Mouse (Mus musculus) embryonic facial prominence, embryonic 11.5 days (tissue): ENCODE measurements around the gene Ppm1l. TPM values are rescaled to one million over a fixed set of nuclear protein-coding genes. Genes with fewer than 3 reads are reported as not detected.

Source experiments
- ATAC-seq: fragments of 200-750 bp; cut with Nextera tagmentation; replicated peaks from 2 replicates; pipeline ENCODE4 v1.8.0; 2017; ENCODE audit warnings: low read depth; ENCODE audit not compliant: insufficient number of reproducible peaks, low FRiP score, low TSS enrichment
- DNase-seq: peaks from one replicate; pipeline ENCODE4 v3.0.0-alpha.2; 2015; ENCODE audit warnings: low spot score
- H3K27ac ChIP-seq: fragments of 300-500 bp; sonication (generic); replicated peaks from 2 replicates; pipeline ENCODE4 v1.5.1; 2014; ENCODE audit warnings: mild to moderate bottlenecking, low read depth, low read length, control low read depth
- H3K27me3 ChIP-seq: fragments of 300-500 bp; sonication (generic); 2 replicates; pipeline ENCODE4 v1.6.1; 2014; ENCODE audit warnings: mild to moderate bottlenecking, low read length, moderate library complexity, mixed read lengths; ENCODE audit not compliant: control insufficient read depth, insufficient read depth
- H3K36me3 ChIP-seq: fragments of 300-500 bp; sonication (generic); replicated peaks from 2 replicates; pipeline ENCODE4 v1.6.1; 2014; ENCODE audit warnings: low read depth, mild to moderate bottlenecking, low read length, moderate library complexity, mixed read lengths; ENCODE audit not compliant: control insufficient read depth, insufficient read depth
- H3K4me1 ChIP-seq: fragments of 300-500 bp; sonication (generic); 2 replicates; pipeline ENCODE4 v1.6.1; 2014; ENCODE audit warnings: low read length, mixed read lengths; ENCODE audit not compliant: control insufficient read depth, insufficient read depth
- H3K4me2 ChIP-seq: fragments of 300-500 bp; sonication (generic); 2 replicates; pipeline ENCODE4 v1.6.1; 2014; ENCODE audit warnings: low read depth, mild to moderate bottlenecking, control low read depth, low read length, moderate library complexity
- H3K4me3 ChIP-seq: fragments of 300-500 bp; sonication (generic); 2 replicates; pipeline ENCODE4 v1.5.1; 2014; ENCODE audit warnings: low read depth, low read length, control low read depth
- H3K9ac ChIP-seq: fragments of 300-500 bp; sonication (generic); replicated peaks from 2 replicates; pipeline ENCODE4 v1.6.1; 2014; ENCODE audit warnings: mild to moderate bottlenecking, control low read depth, low read length
- H3K9me3 ChIP-seq: fragments of 300-500 bp; sonication (generic); replicated peaks from 2 replicates; pipeline ENCODE4 v1.6.1; 2016; ENCODE audit warnings: mild to moderate bottlenecking, low read length, inconsistent platforms, mixed read lengths; ENCODE audit not compliant: control insufficient read depth
- WGBS: fragments of 180-500 bp; shearing (Covaris S2); extraction: QIAGEN DNeasy Blood & Tissue Kit; methylation state at CpG from one replicate; pipeline ENCODE4 v1.1.7; 2014; 5-methylcytosine and 5-hydroxymethylcytosine counted together
- polyA plus RNA-seq: library from polyadenylated mRNA; unstranded; fragments of >200 nt; fragmentation: Nextera tagmentation; extraction: Ambion mirVana; gene quantifications from 2 replicates; pipeline ENCODE4 v1.2.1, GENCODE M21; 2014

Ppm1l gene
- polyA plus RNA-seq, 1 experiment from 2014 or later = 9.3 TPM

GRCm38 (mm10) chr3:69588101-69588760 is 271.6 kb downstream of the Ppm1l start:
- no peak overlapping the region for H3K27ac ChIP-seq
- H3K4me3 ChIP-seq = no peak overlapping the region
- ATAC-seq (no peak), DNase-seq (peak; percentile 22)
- H3K9ac ChIP-seq = no peak overlapping the region
- no peak overlapping the region for H3K4me2 ChIP-seq
- no peaks in the 10 kb centered on the region for H3K9me3 ChIP-seq
- no peaks in the 10 kb centered on the region for H3K4me1 ChIP-seq
- H3K36me3 ChIP-seq = no peaks in the 10 kb centered on the region
- WGBS = 38% methylated on average over 10 of the region's 10 CpGs
- no peaks in the 10 kb centered on the region for H3K27me3 ChIP-seq

DNA sequence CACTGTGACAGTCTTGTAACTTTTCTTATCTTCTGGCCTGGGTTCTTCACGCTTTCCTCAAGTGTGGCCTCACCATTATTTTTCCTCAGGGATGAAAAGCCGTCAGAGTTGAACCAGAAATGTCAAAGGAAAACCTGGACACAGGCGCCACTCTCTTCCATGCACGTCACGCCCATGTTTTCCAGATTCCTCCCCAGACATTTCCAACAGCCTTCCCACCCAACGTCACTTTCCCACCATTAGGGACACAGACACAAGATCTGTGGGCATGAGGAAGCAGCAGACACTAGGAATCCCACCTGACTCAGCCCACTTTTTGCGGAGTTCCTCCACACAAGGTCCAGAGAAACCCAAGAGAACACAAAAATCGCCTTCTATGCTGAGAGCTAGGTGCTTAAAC is 276.8 kb downstream of the Ppm1l start:
- no peaks in the 10 kb centered on the region for H3K36me3 ChIP-seq
- no peak overlapping the region for H3K27ac ChIP-seq
- no peaks in the 10 kb centered on the region for H3K9me3 ChIP-seq
- DNase-seq (no peak), ATAC-seq (no peak)
- no peaks in the 10 kb centered on the region for H3K27me3 ChIP-seq
- H3K4me2 ChIP-seq = no peak overlapping the region
- no peaks in the 10 kb centered on the region for H3K4me1 ChIP-seq
- WGBS = 91% methylated on average over 8 of the region's 8 CpGs
- no peak overlapping the region for H3K9ac ChIP-seq
- H3K4me3 ChIP-seq = no peak overlapping the region

- no peaks in the 10 kb centered on the region for H3K36me3 ChIP-seq
- no peak overlapping the region for H3K4me3 ChIP-seq
- H3K4me2 ChIP-seq = no peak overlapping the region
- ATAC-seq (no peak), DNase-seq (no peak)
- no peaks in the 10 kb centered on the region for H3K9me3 ChIP-seq
- H3K27ac ChIP-seq = no peak overlapping the region
- no peak overlapping the region for H3K9ac ChIP-seq
- H3K27me3 ChIP-seq = no peaks in the 10 kb centered on the region
- 75% methylated on average over 9 of the region's 9 CpGs for WGBS
- peaks cover 1% of the 10 kb centered on the region; the same call in 1 of the 2 replicates for H3K4me1 ChIP-seq
These were observed 277.4 kb downstream of the Ppm1l start for GRCm38 (mm10) chr3:69594071-69594470.

DNA sequence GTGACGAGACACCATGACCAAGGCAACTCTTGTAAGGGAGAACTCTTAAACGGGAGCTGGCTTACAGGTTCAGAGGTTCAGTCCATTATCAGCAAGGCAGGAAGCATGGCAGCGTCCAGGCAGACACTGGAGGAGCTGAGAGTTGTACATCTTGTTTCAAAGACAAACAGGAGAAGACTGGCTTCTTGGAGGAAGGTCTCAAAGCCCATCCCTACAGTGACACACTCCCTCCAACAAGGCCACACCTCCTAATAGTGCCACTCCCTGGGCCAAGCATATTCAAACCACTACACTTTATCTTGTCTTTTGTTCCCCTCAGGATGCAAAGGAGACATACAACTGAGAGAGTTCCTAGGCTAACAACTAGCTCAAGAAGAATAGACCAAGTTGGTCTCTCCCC is 279.5 kb downstream of the Ppm1l start:
- Histone ChIP-seq H3K9ac (no peak overlapping the region), H3K27me3 (no peaks in the 10 kb centered on the region), H3K27ac (no peak overlapping the region), H3K4me3 (no peak overlapping the region), H3K9me3 (no peaks in the 10 kb centered on the region), H3K4me2 (no peak overlapping the region), H3K4me1 (peaks cover 4% of the 10 kb centered on the region; the same call in 1 of the 2 replicates), H3K36me3 (no peaks in the 10 kb centered on the region)
- DNase-seq (no peak), ATAC-seq (no peak)
- WGBS = 79% methylated on average over 3 of the region's 3 CpGs

DNA sequence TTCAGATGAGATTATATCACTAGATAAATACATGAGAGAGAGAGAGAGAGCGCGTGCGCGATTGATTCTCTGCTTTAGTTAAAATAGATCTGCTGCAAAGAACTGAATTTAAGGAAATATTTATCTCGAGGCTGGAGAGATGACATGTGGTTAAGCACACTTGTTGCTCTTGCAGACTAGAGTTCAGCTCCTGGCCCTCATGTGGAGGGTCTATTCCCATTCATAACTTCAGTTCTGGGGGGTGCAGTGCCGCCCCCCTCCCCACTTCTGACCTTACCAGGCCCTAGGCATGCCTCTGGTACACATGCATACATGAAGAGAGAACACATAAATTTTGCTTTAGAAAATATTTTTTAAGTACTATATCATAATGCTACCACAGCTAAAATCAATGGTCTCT is 280.6 kb downstream of the Ppm1l start:
- H3K27ac ChIP-seq = no peak overlapping the region
- ATAC-seq (no peak), DNase-seq (no peak)
- no peak overlapping the region for H3K4me3 ChIP-seq
- H3K4me2 ChIP-seq = peak overlapping the region; percentile 89; the same call in 1 of the 2 replicates
- peaks cover 4% of the 10 kb centered on the region; the same call in 1 of the 2 replicates for H3K4me1 ChIP-seq
- no peaks in the 10 kb centered on the region for H3K27me3 ChIP-seq
- H3K9me3 ChIP-seq = no peaks in the 10 kb centered on the region
- no peaks in the 10 kb centered on the region for H3K36me3 ChIP-seq
- 89% methylated on average over 6 of the region's 6 CpGs for WGBS
- H3K9ac ChIP-seq = 0 out of 2 replicates have a peak overlapping the region, but pooled peaks have one; percentile 88

GRCm38 (mm10) chr3:69597816-69598215 is 281.2 kb downstream of the Ppm1l start:
- peak overlapping the region; percentile 77 for H3K4me3 ChIP-seq
- H3K27me3 ChIP-seq = no peaks in the 10 kb centered on the region
- DNase-seq (peak; percentile 38), ATAC-seq (no peak)
- H3K9ac ChIP-seq = peak overlapping the region; percentile 88
- 12% methylated on average over 7 of the region's 7 CpGs for WGBS
- H3K4me1 ChIP-seq = peaks cover 4% of the 10 kb centered on the region; the same call in 1 of the 2 replicates
- H3K27ac ChIP-seq = no peak overlapping the region
- peak overlapping the region; percentile 89 for H3K4me2 ChIP-seq
- no peaks in the 10 kb centered on the region for H3K36me3 ChIP-seq
- H3K9me3 ChIP-seq = no peaks in the 10 kb centered on the region

- H3K4me2 ChIP-seq = peak within 1 kb of the TSS; percentile 89
- peaks cover 4% of the 10 kb centered on the region; the same call in 1 of the 2 replicates for H3K4me1 ChIP-seq
- peak within 1 kb of the TSS; percentile 88 for H3K9ac ChIP-seq
- H3K9me3 ChIP-seq = no peaks in the 10 kb centered on the region
- DNase-seq = peak; percentile 79
- no peaks in the 10 kb centered on the region for H3K36me3 ChIP-seq
- peak within 1 kb of the TSS; percentile 77 for H3K4me3 ChIP-seq
- no peak within 1 kb of the TSS for H3K27ac ChIP-seq
- peak; percentile 82 for ATAC-seq
- under 1% methylated on average over 42 of the region's 99 CpGs for WGBS
- H3K27me3 ChIP-seq = no peaks in the 10 kb centered on the region
These were observed 281.9 kb downstream of the Ppm1l start, which contains the start of gene B3galnt1 for GRCm38 (mm10) chr3:69598261-69599165. Gene B3galnt1, minus strand, starts transcription at chr3:69598960.

DNA sequence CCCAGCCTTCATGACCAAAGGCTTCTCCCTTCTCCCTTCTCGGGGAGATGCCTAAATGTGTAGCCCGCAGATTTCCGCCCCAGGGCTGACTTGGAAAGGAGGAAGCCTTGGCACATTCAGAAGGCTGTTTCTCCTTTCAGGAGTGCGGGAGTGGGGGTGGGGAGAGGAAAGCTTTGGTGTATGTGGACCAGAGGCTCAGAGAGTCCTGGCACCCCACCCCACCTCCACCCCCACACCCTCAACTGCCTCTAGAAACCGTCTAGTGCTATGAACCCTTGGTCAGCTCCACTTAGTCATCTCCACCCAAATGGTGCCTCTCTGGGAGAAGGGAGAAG is 282.5 kb downstream of the Ppm1l start:
- DNase-seq = no peak
- 5% methylated on average over 4 of the region's 5 CpGs for WGBS
- Histone ChIP-seq H3K4me1 (peaks cover 4% of the 10 kb centered on the region; the same call in 1 of the 2 replicates), H3K27me3 (no peaks in the 10 kb centered on the region), H3K36me3 (no peaks in the 10 kb centered on the region), H3K9ac (peak overlapping the region; percentile 88), H3K27ac (no peak overlapping the region), H3K4me3 (peak overlapping the region; percentile 77), H3K4me2 (peak overlapping the region; percentile 89), H3K9me3 (no peaks in the 10 kb centered on the region)
- ATAC-seq = no peak; the same call in 1 of the 2 replicates
